Mouse (Mus musculus) MEL (cell line): ENCODE results near the gene Npr3.

Experiments
- CTCF ChIP-seq, 3 experiments: IDR thresholded peaks in 2 of 3; conservative IDR thresholded peaks in 1 of 3; 2 replicates each; pipeline ENCODE4 v1.5.1; 2011 to 2012; ENCODE audit warnings: low read length in 3 of 3, low read depth in 2 of 3, mild to moderate bottlenecking in 2 of 3, improper control_type of control experiment in 1 of 3, inconsistent platforms in 1 of 3, mixed read lengths in 1 of 3, moderate library complexity in 1 of 3; ENCODE audit not compliant: control insufficient read depth in 1 of 3, insufficient read depth in 1 of 3, poor library complexity in 1 of 3, severe bottlenecking in 1 of 3
- EP300 ChIP-seq, 2 experiments: IDR thresholded peaks; 2 replicates each; pipeline ENCODE4 v1.6.1; 2011; ENCODE audit warnings: improper control_type of control experiment in 2 of 2, low read length in 2 of 2, low read depth in 1 of 2, mild to moderate bottlenecking in 1 of 2
- MAX ChIP-seq: IDR thresholded peaks from 2 replicates; pipeline ENCODE4 v1.6.1; 2011; ENCODE audit warnings: low read length, improper control_type of control experiment
- MAZ ChIP-seq: IDR thresholded peaks from 2 replicates; pipeline ENCODE4 v1.6.1; 2012; ENCODE audit warnings: low read depth, mild to moderate bottlenecking, inconsistent platforms, low read length, improper control_type of control experiment
- NELFE ChIP-seq: IDR thresholded peaks from 2 replicates; pipeline ENCODE4 v1.6.1; 2011; ENCODE audit warnings: low read depth, low read length, improper control_type of control experiment
- POLR2A ChIP-seq, 2 experiments: IDR thresholded peaks; 2 replicates each; pipeline ENCODE4 v1.6.1; 2011 to 2012; ENCODE audit warnings: low read length in 2 of 2, mild to moderate bottlenecking in 2 of 2, control low read depth in 1 of 2, improper control_type of control experiment in 1 of 2, low read depth in 1 of 2, moderate library complexity in 1 of 2; ENCODE audit not compliant: control insufficient read depth in 1 of 2, insufficient read depth in 1 of 2, poor library complexity in 1 of 2
- POLR2AphosphoS2 ChIP-seq: IDR thresholded peaks from 2 replicates; pipeline ENCODE4 v1.6.1; 2011; ENCODE audit warnings: low read length, improper control_type of control experiment
- SMC3 ChIP-seq: IDR thresholded peaks from 2 replicates; pipeline ENCODE4 v1.6.1; 2011; ENCODE audit warnings: low read depth, low read length, improper control_type of control experiment
- ZMIZ1 ChIP-seq: IDR thresholded peaks from 2 replicates; pipeline ENCODE4 v1.6.1; 2012; ENCODE audit warnings: low read depth, mild to moderate bottlenecking, inconsistent platforms, low read length, improper control_type of control experiment, moderate library complexity

- no peak for TF ChIP-seq EP300 (IDR thresholded peaks at IDR 0.05; ENCODE audit: low read depth in 1 of 2, low read length in 2 of 2)
- TF ChIP-seq MAX = no peak
- no peak for TF ChIP-seq CTCF (IDR thresholded peaks at IDR 0.05 in 2 of 3, conservative IDR thresholded peaks at IDR 0.05 in 1 of 3; ENCODE audit: control insufficient read depth in 1 of 3, insufficient read depth in 1 of 3, low read depth in 2 of 3, low read length in 3 of 3, poor library complexity in 1 of 3, severe bottlenecking in 1 of 3)
- no peak for TF ChIP-seq POLR2AphosphoS2
- no peak for TF ChIP-seq MAZ
- no peak for TF ChIP-seq POLR2A (IDR thresholded peaks at IDR 0.05; ENCODE audit: control insufficient read depth in 1 of 2, insufficient read depth in 1 of 2, low read depth in 1 of 2, low read length in 2 of 2, poor library complexity in 1 of 2)
- no peak for TF ChIP-seq NELFE
- TF ChIP-seq SMC3 = no peak
- no peak for TF ChIP-seq ZMIZ1
Measured at GRCm38 (mm10) chr15:11903196-11904042, 3.7 kb downstream of the Npr3 start.
